Mouse (Mus musculus) limb, embryonic 13.5 days (tissue): ENCODE results near the gene Stmn1. TPM values are rescaled to one million over a fixed set of nuclear protein-coding genes. Genes with fewer than 3 reads are reported as not detected.
A peak's percentile ranks its signal among the peaks of the same experiment; 100 is the strongest.

Experiments used
- ATAC-seq: fragments of 200-750 bp; cut with Nextera tagmentation; 2 replicates; pipeline ENCODE4 v1.8.0; 2017; ENCODE audit warnings: low read depth, moderate number of reproducible peaks, moderate TSS enrichment; ENCODE audit not compliant: low FRiP score
- H3K27ac ChIP-seq: fragments of 300-500 bp; sonication (generic); 2 replicates; pipeline ENCODE4 v1.5.1; 2015; ENCODE audit warnings: inconsistent platforms, mild to moderate bottlenecking, moderate library complexity
- H3K27me3 ChIP-seq: fragments of 300-500 bp; sonication (generic); 2 replicates; pipeline ENCODE4 v1.6.1; 2015; ENCODE audit warnings: mild to moderate bottlenecking, inconsistent platforms
- H3K36me3 ChIP-seq: fragments of 300-500 bp; sonication (generic); 2 replicates; pipeline ENCODE4 v1.6.1; 2015; ENCODE audit warnings: inconsistent platforms, mild to moderate bottlenecking, moderate library complexity
- H3K4me1 ChIP-seq: fragments of 300-500 bp; sonication (generic); 2 replicates; pipeline ENCODE4 v1.6.1; 2015; ENCODE audit warnings: inconsistent platforms
- H3K4me2 ChIP-seq: fragments of 300-500 bp; sonication (generic); replicated peaks from 2 replicates; pipeline ENCODE4 v1.6.1; 2015; ENCODE audit warnings: inconsistent platforms, mild to moderate bottlenecking, moderate library complexity
- H3K4me3 ChIP-seq: fragments of 300-500 bp; sonication (generic); 2 replicates; pipeline ENCODE4 v1.5.1; 2015; ENCODE audit warnings: moderate library complexity, mild to moderate bottlenecking, inconsistent platforms
- H3K9ac ChIP-seq: fragments of 300-500 bp; sonication (generic); 2 replicates; pipeline ENCODE4 v1.6.1; 2015; ENCODE audit warnings: mild to moderate bottlenecking, inconsistent platforms
- H3K9me3 ChIP-seq: fragments of 300-500 bp; sonication (generic); 2 replicates; pipeline ENCODE4 v1.6.1; 2016; ENCODE audit warnings: inconsistent platforms
- WGBS: fragments of 180-500 bp; shearing (Covaris S2); methylation state at CpG from one replicate; pipeline ENCODE4 v1.1.7; 2015; 5-methylcytosine and 5-hydroxymethylcytosine counted together
- polyA plus RNA-seq: library from polyadenylated mRNA; unstranded; fragments of >200 nt; fragmentation: Nextera tagmentation; extraction: Ambion mirVana; gene quantifications from 2 replicates; pipeline ENCODE4 v1.2.1, GENCODE M21; 2015

The Stmn1 gene
- polyA plus RNA-seq, result 1,889 and 1,921 TPM in 2 replicates

- Histone ChIP-seq H3K9ac (peak within 1 kb of the TSS; percentile 93), H3K4me3 (peak within 1 kb of the TSS; percentile 93), H3K9me3 (no peaks in the 10 kb centered on the region), H3K27me3 (no peaks in the 10 kb centered on the region), H3K36me3 (peaks cover 23% of the 10 kb centered on the region), H3K4me2 (peak within 1 kb of the TSS; percentile 96), H3K27ac (peak within 1 kb of the TSS; percentile 87), H3K4me1 (peaks cover 20% of the 10 kb centered on the region)
- peak; percentile 96 for ATAC-seq
- WGBS, result 1% methylated on average over 31 of the region's 31 CpGs
Observed at GRCm38 (mm10) chr4:134468215-134468575, at the start of gene Stmn1. Gene Stmn1, plus strand, starts transcription at chr4:134468320.

- no peak for ATAC-seq
- 69% methylated on average over 11 of the region's 11 CpGs for WGBS
- no peak overlapping the region for H3K4me2 ChIP-seq
Observed at GRCm38 (mm10) chr4:134421971-134422370, 46.1 kb upstream of the Stmn1 start.

DNA sequence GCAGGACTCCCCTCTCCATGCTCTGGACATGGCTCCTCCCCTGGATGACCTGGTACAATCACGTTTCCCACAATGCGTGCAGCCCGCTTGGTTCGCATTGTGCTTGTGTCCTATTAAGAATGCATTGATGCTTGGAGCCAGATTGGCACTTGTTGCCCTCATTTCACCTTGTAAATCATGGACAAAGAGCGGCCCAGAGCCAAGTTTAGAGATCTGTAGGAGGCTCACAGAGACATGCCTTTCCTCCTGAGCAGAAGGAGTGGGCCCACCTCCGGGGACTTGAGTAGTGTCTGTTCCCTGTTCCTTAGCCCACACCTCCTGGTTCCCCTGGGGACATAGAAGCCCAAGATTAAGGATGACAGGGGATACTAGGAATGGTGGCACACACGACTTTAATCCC lies 44.2 kb upstream of the Stmn1 start:
- H3K4me3 ChIP-seq, result no peak overlapping the region
- H3K4me2 ChIP-seq, result no peak overlapping the region
- H3K27me3 ChIP-seq, result no peaks in the 10 kb centered on the region
- no peak overlapping the region for H3K27ac ChIP-seq
- no peaks in the 10 kb centered on the region for H3K9me3 ChIP-seq
- no peak for ATAC-seq
- no peaks in the 10 kb centered on the region for H3K4me1 ChIP-seq
- 86% methylated on average over 7 of the region's 7 CpGs for WGBS
- no peak overlapping the region for H3K9ac ChIP-seq
- peaks cover 54% of the 10 kb centered on the region for H3K36me3 ChIP-seq

More at GRCm38 (mm10) chr4:134421971-134422370, 46.1 kb upstream of the Stmn1 start:
- no peak overlapping the region for H3K9ac ChIP-seq
- peaks cover under 1% of the 10 kb centered on the region; the same call in 1 of the 2 replicates for H3K4me1 ChIP-seq
- peaks cover 69% of the 10 kb centered on the region for H3K36me3 ChIP-seq
- H3K4me3 ChIP-seq, result no peak overlapping the region
- no peak overlapping the region for H3K27ac ChIP-seq
- no peaks in the 10 kb centered on the region for H3K27me3 ChIP-seq
- H3K9me3 ChIP-seq, result no peaks in the 10 kb centered on the region

DNA sequence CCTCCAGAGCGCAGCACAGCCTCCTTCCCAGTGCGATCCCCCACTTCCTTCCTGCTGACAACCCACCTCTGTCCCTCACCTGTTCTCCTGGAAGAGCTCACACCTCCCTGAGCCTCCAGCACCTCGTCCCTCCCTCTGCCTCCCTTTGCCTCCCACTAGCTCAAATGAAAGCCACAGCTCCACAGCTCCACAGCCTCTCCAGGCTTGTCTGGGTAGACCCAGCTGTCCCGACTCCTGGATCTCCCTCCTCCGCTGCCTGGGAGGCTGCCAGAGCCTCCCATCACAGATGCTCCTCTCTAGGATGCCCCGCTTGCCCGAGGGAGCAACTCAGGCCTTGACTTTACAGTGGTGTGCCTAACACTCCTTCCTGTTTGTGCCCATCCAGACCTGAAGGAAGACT lies 43.0 kb upstream of the Stmn1 start:
- Histone ChIP-seq H3K4me3 (no peak overlapping the region), H3K36me3 (peaks cover 51% of the 10 kb centered on the region), H3K27ac (no peak overlapping the region), H3K4me1 (peaks cover 5% of the 10 kb centered on the region), H3K4me2 (no peak overlapping the region), H3K9ac (no peak overlapping the region), H3K9me3 (no peaks in the 10 kb centered on the region), H3K27me3 (no peaks in the 10 kb centered on the region)
- WGBS, result 68% methylated on average over 7 of the region's 7 CpGs
- no peak for ATAC-seq

- Histone ChIP-seq H3K9me3 (no peaks in the 10 kb centered on the region), H3K27me3 (no peaks in the 10 kb centered on the region), H3K4me1 (peaks cover 14% of the 10 kb centered on the region), H3K27ac (peak overlapping the region; percentile 52), H3K9ac (peak overlapping the region; percentile 56), H3K36me3 (peaks cover 15% of the 10 kb centered on the region), H3K4me3 (no peak overlapping the region; the same call in 1 of the 2 replicates), H3K4me2 (peak overlapping the region; percentile 48)
- 19% methylated on average over 23 of the region's 23 CpGs for WGBS
- ATAC-seq, result peak; percentile 87
Observed at GRCm38 (mm10) chr4:134430381-134431004, 37.6 kb upstream of the Stmn1 start.

GRCm38 (mm10) chr4:134432686-134433360 lies 35.3 kb upstream of the Stmn1 start:
- Histone ChIP-seq H3K9ac (no peak overlapping the region), H3K36me3 (no peaks in the 10 kb centered on the region), H3K4me3 (no peak overlapping the region), H3K4me2 (no peak overlapping the region), H3K4me1 (peaks cover 14% of the 10 kb centered on the region), H3K27ac (no peak overlapping the region), H3K27me3 (no peaks in the 10 kb centered on the region), H3K9me3 (no peaks in the 10 kb centered on the region)
- ATAC-seq, result no peak
- WGBS, result 86% methylated on average over 15 of the region's 15 CpGs

GRCm38 (mm10) chr4:134436185-134436584 lies 31.9 kb upstream of the Stmn1 start:
- Histone ChIP-seq H3K27ac (no peak overlapping the region), H3K4me1 (no peaks in the 10 kb centered on the region), H3K9ac (no peak overlapping the region), H3K36me3 (no peaks in the 10 kb centered on the region), H3K27me3 (no peaks in the 10 kb centered on the region), H3K4me3 (no peak overlapping the region), H3K9me3 (no peaks in the 10 kb centered on the region), H3K4me2 (no peak overlapping the region)
- ATAC-seq, result no peak
- WGBS, result 21% methylated on average over 7 of the region's 7 CpGs

GRCm38 (mm10) chr4:134436659-134437058 lies 31.5 kb upstream of the Stmn1 start:
- no peaks in the 10 kb centered on the region for H3K4me1 ChIP-seq
- no peak overlapping the region for H3K4me2 ChIP-seq
- no peak for ATAC-seq
- no peak overlapping the region for H3K9ac ChIP-seq
- H3K4me3 ChIP-seq, result no peak overlapping the region
- WGBS, result 50% methylated on average over 10 of the region's 10 CpGs
- H3K27ac ChIP-seq, result no peak overlapping the region
- no peaks in the 10 kb centered on the region for H3K36me3 ChIP-seq
- H3K9me3 ChIP-seq, result no peaks in the 10 kb centered on the region
- H3K27me3 ChIP-seq, result no peaks in the 10 kb centered on the region

DNA sequence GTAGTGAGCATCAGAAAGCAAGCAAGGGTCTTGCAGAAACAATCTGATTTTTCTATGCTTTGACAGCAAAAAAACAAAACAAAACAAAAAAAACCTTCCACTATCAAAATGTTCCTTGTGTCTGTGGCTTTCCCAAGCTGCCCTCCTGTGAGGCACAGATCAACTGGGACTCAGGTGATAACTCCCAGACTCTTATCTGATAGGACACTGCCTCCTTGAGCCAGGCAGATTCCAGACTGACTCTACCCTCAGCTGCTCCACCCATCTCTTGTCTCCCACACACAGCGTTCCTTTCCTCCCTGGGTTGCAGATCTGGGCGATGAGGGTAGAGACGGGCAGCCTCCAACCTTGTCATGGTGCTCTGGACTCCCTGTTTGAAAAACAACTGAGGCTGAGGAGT lies 29.0 kb upstream of the Stmn1 start:
- Histone ChIP-seq H3K27me3 (0 out of 2 replicates have a peak, but pooled peaks cover 2% of the 10 kb centered on the region), H3K4me1 (no peaks in the 10 kb centered on the region), H3K36me3 (no peaks in the 10 kb centered on the region), H3K9ac (no peak overlapping the region), H3K4me3 (no peak overlapping the region), H3K27ac (no peak overlapping the region), H3K9me3 (no peaks in the 10 kb centered on the region), H3K4me2 (no peak overlapping the region)
- 72% methylated on average over 3 of the region's 3 CpGs for whole genome bisulfite sequencing
- ATAC-seq, result no peak

GRCm38 (mm10) chr4:134439919-134440318 lies 28.2 kb upstream of the Stmn1 start:
- Histone ChIP-seq H3K4me2 (no peak overlapping the region), H3K9me3 (no peaks in the 10 kb centered on the region), H3K36me3 (no peaks in the 10 kb centered on the region), H3K9ac (no peak overlapping the region), H3K4me1 (no peaks in the 10 kb centered on the region), H3K4me3 (no peak overlapping the region), H3K27ac (no peak overlapping the region), H3K27me3 (0 out of 2 replicates have a peak, but pooled peaks cover 2% of the 10 kb centered on the region)
- WGBS, result 91% methylated on average over 4 of the region's 4 CpGs
- ATAC-seq, result no peak

- no peaks in the 10 kb centered on the region for H3K4me1 ChIP-seq
- WGBS, result 87% methylated on average over 4 of the region's 4 CpGs
- H3K4me3 ChIP-seq, result no peak overlapping the region
- no peak overlapping the region for H3K27ac ChIP-seq
- H3K27me3 ChIP-seq, result 0 out of 2 replicates have a peak, but pooled peaks cover 2% of the 10 kb centered on the region
- no peaks in the 10 kb centered on the region for H3K9me3 ChIP-seq
- no peak overlapping the region for H3K4me2 ChIP-seq
- no peak overlapping the region for H3K9ac ChIP-seq
- no peaks in the 10 kb centered on the region for H3K36me3 ChIP-seq
- no peak for ATAC-seq
Observed at GRCm38 (mm10) chr4:134442216-134442615, 25.9 kb upstream of the Stmn1 start.

GRCm38 (mm10) chr4:134443589-134443988 lies 24.5 kb upstream of the Stmn1 start:
- Histone ChIP-seq H3K27me3 (0 out of 2 replicates have a peak, but pooled peaks cover 2% of the 10 kb centered on the region), H3K27ac (no peak overlapping the region), H3K36me3 (no peaks in the 10 kb centered on the region), H3K9ac (no peak overlapping the region), H3K4me2 (no peak overlapping the region), H3K9me3 (no peaks in the 10 kb centered on the region), H3K4me3 (no peak overlapping the region), H3K4me1 (no peaks in the 10 kb centered on the region)
- no peak for ATAC-seq
- WGBS, result 56% methylated on average over 7 of the region's 7 CpGs
